Mouse (Mus musculus): ENCODE measurements around the gene Slc6a4. TPM values are rescaled to one million over a fixed set of nuclear protein-coding genes. Genes with fewer than 3 reads are reported as not detected.
A peak's percentile ranks its signal among the peaks of the same experiment; 100 is the strongest.

The Slc6a4 gene
- polyA plus RNA-seq, 1 experiment from 2014 or later: 21.2 TPM

GRCm38 (mm10) chr11:76997305-76997704 is 1.1 kb upstream of the Slc6a4 start:
- WGBS: 0% methylated on average over 21 of the region's 21 CpGs
- H3K4me2 ChIP-seq (replicated peaks; ENCODE audit: low read depth): peak overlapping the region; percentile 71
- no peaks in the 10 kb centered on the region for H3K36me3 ChIP-seq (ENCODE audit: control insufficient read depth, insufficient read depth)
- H3K27ac ChIP-seq (ENCODE audit: low read depth, low read length): no peak overlapping the region
- no peaks in the 10 kb centered on the region for H3K9me3 ChIP-seq (ENCODE audit: control insufficient read depth)
- H3K4me3 ChIP-seq (ENCODE audit: low read depth, low read length): peak overlapping the region; percentile 50
- H3K4me1 ChIP-seq (replicated peaks; ENCODE audit: control insufficient read depth, insufficient read depth, low read length): 0 out of 2 replicates have a peak, but pooled peaks cover 3% of the 10 kb centered on the region
- H3K27me3 ChIP-seq (replicated peaks; ENCODE audit: control insufficient read depth, insufficient read depth, low read length): peaks cover 25% of the 10 kb centered on the region
- TF ChIP-seq CTCF (IDR thresholded peaks at IDR 0.05; ENCODE audit: low read depth): peak; percentile 98
- H3K9ac ChIP-seq (ENCODE audit: low read depth, low read length): no peak overlapping the region
- ATAC-seq: peak; percentile 71; the same call in 1 of the 2 replicates

- Histone ChIP-seq H3K27me3 (replicated peaks; ENCODE audit: control insufficient read depth, insufficient read depth, low read length) (peaks cover 25% of the 10 kb centered on the region), H3K27ac (ENCODE audit: low read depth, low read length) (no peak overlapping the region), H3K36me3 (ENCODE audit: control insufficient read depth, insufficient read depth) (no peaks in the 10 kb centered on the region), H3K9ac (ENCODE audit: low read depth, low read length) (no peak overlapping the region), H3K9me3 (ENCODE audit: control insufficient read depth) (no peaks in the 10 kb centered on the region), H3K4me2 (replicated peaks; ENCODE audit: low read depth) (peak overlapping the region; percentile 71), H3K4me1 (replicated peaks; ENCODE audit: control insufficient read depth, insufficient read depth, low read length) (peaks cover 3% of the 10 kb centered on the region; the same call in 1 of the 2 replicates), H3K4me3 (ENCODE audit: low read depth, low read length) (peak overlapping the region; percentile 50)
- WGBS: 17% methylated on average over 24 of the region's 24 CpGs
- no peak for ATAC-seq
- no peak for TF ChIP-seq CTCF (IDR thresholded peaks at IDR 0.05; ENCODE audit: low read depth)
Observed at GRCm38 (mm10) chr11:76998705-76999226, 363 bp downstream of the Slc6a4 start.

GRCm38 (mm10) chr11:77000741-77001140 is 2.3 kb downstream of the Slc6a4 start:
- no peak overlapping the region for H3K9ac ChIP-seq (ENCODE audit: low read depth, low read length)
- no peak overlapping the region for H3K4me3 ChIP-seq (ENCODE audit: low read depth, low read length)
- H3K27me3 ChIP-seq (replicated peaks; ENCODE audit: control insufficient read depth, insufficient read depth, low read length): peaks cover 25% of the 10 kb centered on the region
- TF ChIP-seq CTCF (IDR thresholded peaks at IDR 0.05; ENCODE audit: low read depth): no peak
- peaks cover 3% of the 10 kb centered on the region; the same call in 1 of the 2 replicates for H3K4me1 ChIP-seq (replicated peaks; ENCODE audit: control insufficient read depth, insufficient read depth, low read length)
- 52% methylated on average over 5 of the region's 5 CpGs for WGBS
- H3K4me2 ChIP-seq (replicated peaks; ENCODE audit: low read depth): no peak overlapping the region
- no peaks in the 10 kb centered on the region for H3K36me3 ChIP-seq (ENCODE audit: control insufficient read depth, insufficient read depth)
- no peak for ATAC-seq
- no peaks in the 10 kb centered on the region for H3K9me3 ChIP-seq (ENCODE audit: control insufficient read depth)
- no peak overlapping the region for H3K27ac ChIP-seq (ENCODE audit: low read depth, low read length)

- ATAC-seq: no peak
- H3K4me1 ChIP-seq (replicated peaks; ENCODE audit: control insufficient read depth, insufficient read depth, low read length): peaks cover 3% of the 10 kb centered on the region; the same call in 1 of the 2 replicates
- no peak overlapping the region for H3K4me2 ChIP-seq (replicated peaks; ENCODE audit: low read depth)
- H3K27ac ChIP-seq (ENCODE audit: low read depth, low read length): no peak overlapping the region
- no peak overlapping the region for H3K9ac ChIP-seq (ENCODE audit: low read depth, low read length)
- peak; percentile 13; the same call in 1 of the 2 replicates for TF ChIP-seq CTCF (IDR thresholded peaks at IDR 0.05; ENCODE audit: low read depth)
- peaks cover 13% of the 10 kb centered on the region; the same call in 1 of the 2 replicates for H3K27me3 ChIP-seq (replicated peaks; ENCODE audit: control insufficient read depth, insufficient read depth, low read length)
- H3K9me3 ChIP-seq (ENCODE audit: control insufficient read depth): no peaks in the 10 kb centered on the region
- no peaks in the 10 kb centered on the region for H3K36me3 ChIP-seq (ENCODE audit: control insufficient read depth, insufficient read depth)
- WGBS: 24% methylated on average over 1 of the region's 1 CpGs
- H3K4me3 ChIP-seq (ENCODE audit: low read depth, low read length): no peak overlapping the region
Observed at GRCm38 (mm10) chr11:77002361-77002760, 4.0 kb downstream of the Slc6a4 start.

- no peak for ATAC-seq
- Histone ChIP-seq H3K9me3 (ENCODE audit: control insufficient read depth) (no peaks in the 10 kb centered on the region), H3K27ac (ENCODE audit: low read depth, low read length) (no peak overlapping the region), H3K4me2 (replicated peaks; ENCODE audit: low read depth) (no peak overlapping the region), H3K27me3 (replicated peaks; ENCODE audit: control insufficient read depth, insufficient read depth, low read length) (no peaks in the 10 kb centered on the region), H3K4me1 (replicated peaks; ENCODE audit: control insufficient read depth, insufficient read depth, low read length) (no peaks in the 10 kb centered on the region; the same call in 1 of the 2 replicates), H3K9ac (ENCODE audit: low read depth, low read length) (no peak overlapping the region), H3K36me3 (ENCODE audit: control insufficient read depth, insufficient read depth) (no peaks in the 10 kb centered on the region), H3K4me3 (ENCODE audit: low read depth, low read length) (no peak overlapping the region)
- no peak for TF ChIP-seq CTCF (IDR thresholded peaks at IDR 0.05; ENCODE audit: low read depth)
- WGBS: 29% methylated on average over 4 of the region's 4 CpGs
Observed at GRCm38 (mm10) chr11:77005881-77006280, 7.5 kb downstream of the Slc6a4 start.

GRCm38 (mm10) chr11:77006616-77007015 is 8.2 kb downstream of the Slc6a4 start:
- 43% methylated on average over 6 of the region's 6 CpGs for WGBS
- Histone ChIP-seq H3K9me3 (ENCODE audit: control insufficient read depth) (no peaks in the 10 kb centered on the region), H3K27me3 (replicated peaks; ENCODE audit: control insufficient read depth, insufficient read depth, low read length) (no peaks in the 10 kb centered on the region), H3K36me3 (ENCODE audit: control insufficient read depth, insufficient read depth) (no peaks in the 10 kb centered on the region), H3K4me3 (ENCODE audit: low read depth, low read length) (no peak overlapping the region), H3K9ac (ENCODE audit: low read depth, low read length) (no peak overlapping the region), H3K4me1 (replicated peaks; ENCODE audit: control insufficient read depth, insufficient read depth, low read length) (no peaks in the 10 kb centered on the region; the same call in 1 of the 2 replicates), H3K27ac (ENCODE audit: low read depth, low read length) (no peak overlapping the region), H3K4me2 (replicated peaks; ENCODE audit: low read depth) (no peak overlapping the region)
- no peak for ATAC-seq
- no peak for TF ChIP-seq CTCF (IDR thresholded peaks at IDR 0.05; ENCODE audit: low read depth)

Measured in intestine, postnatal 0 days (tissue).